Mouse (Mus musculus) testis, adult 2 months (tissue): ENCODE results near the gene Slc6a3.

Experiments used
- CTCF ChIP-seq: fragments of 200-500 bp; IDR thresholded peaks from 2 replicates; pipeline ENCODE4 v1.5.1; 2012; ENCODE audit warnings: low read depth, mild to moderate bottlenecking, inconsistent platforms, low read length, moderate library complexity; ENCODE audit not compliant: control insufficient read depth, insufficient read depth, insufficient replicate concordance
- POLR2A ChIP-seq: fragments of 200-500 bp; IDR thresholded peaks from 2 replicates; pipeline ENCODE4 v1.6.1; 2012; ENCODE audit warnings: low read depth, mild to moderate bottlenecking, inconsistent platforms, low read length, moderate library complexity; ENCODE audit not compliant: control insufficient read depth

GRCm38 (mm10) chr13:73494528-73494927, 42.0 kb upstream of the Slc6a3 start:
- no peak for TF ChIP-seq POLR2A
- TF ChIP-seq CTCF = no peak
